Mouse (Mus musculus) forebrain, embryonic 16.5 days (tissue): ENCODE measurements around the gene Dlx5. TPM values are rescaled to one million over a fixed set of nuclear protein-coding genes. Genes with fewer than 3 reads are reported as not detected.

Experiments used
- ATAC-seq: fragments of 200-750 bp; cut with Nextera tagmentation; 2 replicates; pipeline ENCODE4 v1.8.0; 2017; ENCODE audit warnings: mild to moderate bottlenecking, moderate library complexity
- H3K27ac ChIP-seq: fragments of 300-500 bp; sonication (generic); 2 replicates; pipeline ENCODE4 v1.5.1; 2014; ENCODE audit warnings: low read length, control low read depth
- H3K27me3 ChIP-seq: fragments of 300-500 bp; sonication (generic); replicated peaks from 2 replicates; pipeline ENCODE4 v1.6.1; 2014; ENCODE audit warnings: low read length; ENCODE audit not compliant: control insufficient read depth, insufficient read depth
- H3K36me3 ChIP-seq: fragments of 300-500 bp; sonication (generic); 2 replicates; pipeline ENCODE4 v1.6.1; 2014; ENCODE audit not compliant: control insufficient read depth, insufficient read depth
- H3K4me1 ChIP-seq: fragments of 300-500 bp; sonication (generic); replicated peaks from 2 replicates; pipeline ENCODE4 v1.6.1; 2014; ENCODE audit warnings: low read length; ENCODE audit not compliant: control insufficient read depth, insufficient read depth
- H3K4me2 ChIP-seq: fragments of 300-500 bp; sonication (generic); 2 replicates; pipeline ENCODE4 v1.6.1; 2014; ENCODE audit warnings: mild to moderate bottlenecking, low read length, control low read depth
- H3K4me3 ChIP-seq: fragments of 300-500 bp; sonication (generic); replicated peaks from 2 replicates; pipeline ENCODE4 v1.5.1; 2014; ENCODE audit warnings: mild to moderate bottlenecking, low read length, control low read depth
- H3K9ac ChIP-seq: fragments of 300-500 bp; sonication (generic); replicated peaks from 2 replicates; pipeline ENCODE4 v1.6.1; 2014; ENCODE audit warnings: low read depth, low read length, control low read depth
- H3K9me3 ChIP-seq: fragments of 300-500 bp; sonication (generic); 2 replicates; pipeline ENCODE4 v1.6.1; 2016; ENCODE audit warnings: low read length; ENCODE audit not compliant: control insufficient read depth
- WGBS: fragments of 180-500 bp; shearing (Covaris S2); extraction: QIAGEN DNeasy Blood & Tissue Kit; methylation state at CpG from one replicate; pipeline ENCODE4 v1.1.7; 2014; 5-methylcytosine and 5-hydroxymethylcytosine counted together
- polyA plus RNA-seq: library from polyadenylated mRNA; unstranded; fragments of >200 nt; fragmentation: Nextera tagmentation; extraction: Ambion mirVana; gene quantifications from 2 replicates; pipeline ENCODE4 v1.2.1, GENCODE M21; 2015

The Dlx5 gene
- 74.3 and 75.7 TPM in 2 replicates for polyA plus RNA-seq

DNA sequence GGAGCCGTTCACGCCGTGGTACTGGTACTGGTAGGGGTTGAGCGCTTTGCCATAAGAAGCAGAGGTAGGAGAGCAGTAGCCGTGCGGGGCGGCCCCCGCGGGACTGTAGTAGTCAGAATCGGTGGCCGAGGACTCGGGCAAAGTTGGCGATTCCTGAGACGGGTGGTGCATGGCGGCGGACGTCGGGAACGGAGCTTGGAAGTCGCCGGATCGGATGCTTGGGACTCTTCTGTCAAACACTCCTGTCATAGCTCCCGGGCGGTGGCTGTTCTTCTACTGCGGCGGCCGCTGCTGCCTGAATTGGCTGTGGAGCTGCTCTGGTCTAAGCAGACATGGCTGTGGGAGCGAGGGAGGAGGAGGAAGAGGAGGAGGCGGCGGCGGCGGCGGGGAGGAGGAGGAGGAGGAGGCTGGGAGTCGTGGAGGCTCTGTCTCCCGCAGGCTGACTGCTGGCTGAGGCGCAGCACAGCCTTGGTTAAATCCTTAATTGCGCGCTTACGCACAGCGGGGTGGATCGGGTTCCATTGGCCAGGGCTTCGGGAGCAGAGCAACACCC, at the start of gene Dlx5:
Gene Dlx5, minus strand, starts transcription at position 448 of the 553 bp plus-strand sequence.
- H3K36me3 ChIP-seq: no peaks in the 10 kb centered on the region
- peak; percentile 92 for ATAC-seq
- H3K4me2 ChIP-seq: peak within 1 kb of the TSS; percentile 79
- WGBS: 0% methylated on average over 40 of the region's 42 CpGs
- H3K4me3 ChIP-seq: peak within 1 kb of the TSS; percentile 74
- peaks cover 21% of the 10 kb centered on the region for H3K4me1 ChIP-seq
- no peaks in the 10 kb centered on the region for H3K9me3 ChIP-seq
- peak within 1 kb of the TSS; percentile 94 for H3K27ac ChIP-seq
- H3K27me3 ChIP-seq: peaks cover 20% of the 10 kb centered on the region
- H3K9ac ChIP-seq: peak within 1 kb of the TSS; percentile 88

DNA sequence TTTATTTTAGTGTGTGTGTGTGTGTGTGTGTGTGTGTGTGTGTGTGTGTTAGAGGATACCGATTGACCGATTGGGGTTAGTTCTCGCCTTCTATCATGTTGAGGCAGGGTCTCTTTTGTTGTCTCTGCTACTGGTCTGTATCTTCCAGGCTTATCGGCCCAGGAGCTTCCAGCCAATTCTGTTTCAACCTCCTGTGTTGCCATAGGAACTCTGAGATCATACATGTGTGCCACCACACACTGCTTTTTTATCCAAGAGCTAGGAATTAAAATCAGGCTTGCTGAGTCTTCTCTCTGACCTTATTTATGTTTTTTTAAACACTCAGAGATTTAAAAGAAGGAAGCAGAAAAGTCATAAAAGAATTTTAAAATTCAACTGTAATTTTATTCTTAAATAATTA, 49.6 kb upstream of the Dlx5 start:
- H3K27me3 ChIP-seq: no peaks in the 10 kb centered on the region
- H3K4me1 ChIP-seq: no peaks in the 10 kb centered on the region
- 77% methylated on average over 4 of the region's 4 CpGs for WGBS
- H3K4me3 ChIP-seq: no peak overlapping the region
- H3K4me2 ChIP-seq: no peak overlapping the region
- no peaks in the 10 kb centered on the region for H3K9me3 ChIP-seq
- no peaks in the 10 kb centered on the region for H3K36me3 ChIP-seq
- no peak overlapping the region for H3K27ac ChIP-seq
- ATAC-seq: peak; percentile 45; the same call in 1 of the 2 replicates
- no peak overlapping the region for H3K9ac ChIP-seq

DNA sequence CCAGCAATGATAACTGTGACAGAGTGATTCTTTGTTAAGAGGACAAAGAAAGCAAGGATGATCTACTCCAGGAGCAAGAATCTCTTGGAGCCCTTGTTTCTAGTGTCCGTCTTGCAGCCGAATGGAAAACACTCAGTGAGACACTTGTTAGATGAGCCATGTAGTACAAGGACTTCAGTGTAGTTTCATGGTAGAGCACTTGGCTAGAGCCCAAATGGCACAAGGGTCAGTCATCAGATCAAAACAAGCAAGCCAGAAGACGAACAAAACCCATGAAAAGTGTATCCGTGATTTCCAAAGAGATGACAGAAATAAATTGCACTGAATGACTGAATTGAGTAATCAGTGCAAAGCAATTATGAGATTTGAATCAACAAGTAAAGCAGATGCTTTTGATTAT, 48.9 kb upstream of the Dlx5 start:
- Histone ChIP-seq H3K36me3 (no peaks in the 10 kb centered on the region), H3K9me3 (no peaks in the 10 kb centered on the region), H3K4me1 (no peaks in the 10 kb centered on the region), H3K4me3 (no peak overlapping the region), H3K9ac (no peak overlapping the region), H3K27me3 (no peaks in the 10 kb centered on the region), H3K4me2 (no peak overlapping the region), H3K27ac (no peak overlapping the region)
- no peak for ATAC-seq
- WGBS: 76% methylated on average over 4 of the region's 4 CpGs

- Histone ChIP-seq H3K4me1 (no peaks in the 10 kb centered on the region), H3K36me3 (no peaks in the 10 kb centered on the region), H3K27ac (no peak overlapping the region), H3K27me3 (no peaks in the 10 kb centered on the region), H3K4me2 (no peak overlapping the region), H3K9ac (no peak overlapping the region), H3K9me3 (no peaks in the 10 kb centered on the region), H3K4me3 (no peak overlapping the region)
- no peak for ATAC-seq
- 60% methylated on average over 1 of the region's 1 CpGs for WGBS
Measured at GRCm38 (mm10) chr6:6925264-6925663, 43.4 kb upstream of the Dlx5 start.

GRCm38 (mm10) chr6:6917334-6917733, 35.4 kb upstream of the Dlx5 start:
- ATAC-seq: no peak
- no peaks in the 10 kb centered on the region for H3K27me3 ChIP-seq
- no peak overlapping the region for H3K4me3 ChIP-seq
- H3K4me2 ChIP-seq: no peak overlapping the region
- no peaks in the 10 kb centered on the region for H3K36me3 ChIP-seq
- no peak overlapping the region for H3K27ac ChIP-seq
- no peaks in the 10 kb centered on the region for H3K4me1 ChIP-seq
- no peak overlapping the region for H3K9ac ChIP-seq
- 92% methylated on average over 4 of the region's 4 CpGs for WGBS
- H3K9me3 ChIP-seq: no peaks in the 10 kb centered on the region

- Histone ChIP-seq H3K36me3 (no peaks in the 10 kb centered on the region), H3K4me2 (no peak overlapping the region), H3K27me3 (no peaks in the 10 kb centered on the region), H3K9ac (no peak overlapping the region), H3K4me3 (no peak overlapping the region), H3K27ac (no peak overlapping the region), H3K9me3 (no peaks in the 10 kb centered on the region), H3K4me1 (no peaks in the 10 kb centered on the region)
- ATAC-seq: 0 out of 2 replicates have a peak, but pooled peaks have one; percentile 31
- 61% methylated on average over 9 of the region's 9 CpGs for WGBS
Measured at GRCm38 (mm10) chr6:6915526-6915915, 33.6 kb upstream of the Dlx5 start.

DNA sequence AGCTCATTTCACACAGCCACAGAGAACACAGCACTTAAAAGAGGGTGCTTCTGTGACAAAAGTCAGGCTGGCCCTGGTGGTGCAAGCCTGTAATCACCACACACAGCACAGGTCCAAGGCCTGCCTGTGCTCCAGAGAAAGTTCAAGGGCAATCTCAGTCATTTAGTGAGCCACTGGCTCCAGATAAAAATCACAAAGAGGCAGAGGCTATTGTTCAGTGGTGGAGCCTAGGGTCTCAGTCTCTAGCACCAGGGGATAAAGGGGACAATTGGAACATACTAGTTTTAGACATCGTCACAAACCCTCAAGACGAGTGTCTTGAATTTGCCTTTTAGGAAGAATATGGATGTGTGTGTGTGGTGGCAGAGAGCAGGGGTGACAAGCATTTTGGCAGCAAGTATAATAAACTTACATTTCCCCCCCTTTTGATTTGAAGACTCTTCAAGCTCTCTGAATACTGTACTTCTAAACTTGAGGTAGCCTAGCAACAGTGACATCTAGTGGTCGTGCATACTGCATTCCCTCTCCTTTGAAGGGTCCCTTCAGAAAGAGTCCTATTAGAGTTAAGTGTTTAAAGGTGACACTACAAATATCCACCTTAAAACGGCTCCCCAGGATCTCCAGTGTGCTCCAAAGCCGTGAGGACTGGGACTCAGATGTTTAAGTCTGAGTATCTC, 33.1 kb upstream of the Dlx5 start:
- 29% methylated on average over 5 of the region's 5 CpGs for WGBS
- ATAC-seq: peak; percentile 88
- no peaks in the 10 kb centered on the region for H3K36me3 ChIP-seq
- no peak overlapping the region for H3K4me3 ChIP-seq
- H3K4me1 ChIP-seq: no peaks in the 10 kb centered on the region
- no peaks in the 10 kb centered on the region for H3K27me3 ChIP-seq
- no peaks in the 10 kb centered on the region for H3K9me3 ChIP-seq
- no peak overlapping the region for H3K4me2 ChIP-seq
- no peak overlapping the region for H3K9ac ChIP-seq
- no peak overlapping the region for H3K27ac ChIP-seq

DNA sequence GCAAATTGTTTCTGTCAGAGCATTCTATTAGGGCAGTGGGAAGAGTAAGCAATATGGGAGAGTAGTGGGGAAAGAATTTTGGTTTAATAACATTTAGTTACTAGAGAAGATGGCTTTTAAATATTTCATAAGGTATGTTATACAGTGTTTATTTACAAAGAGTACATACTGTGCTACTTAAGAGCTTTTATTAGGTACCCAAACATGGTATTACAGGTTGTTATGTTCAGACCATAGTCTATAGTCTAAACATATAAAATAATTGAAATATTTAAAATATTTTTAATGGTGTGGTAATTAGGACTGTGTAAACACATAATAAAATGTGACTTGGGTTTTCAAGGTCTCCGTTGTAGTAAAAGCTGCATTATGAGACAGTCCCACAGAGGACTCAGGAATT, 32.4 kb upstream of the Dlx5 start:
- H3K27me3 ChIP-seq: no peaks in the 10 kb centered on the region
- no peaks in the 10 kb centered on the region for H3K36me3 ChIP-seq
- no peak for ATAC-seq
- no peak overlapping the region for H3K9ac ChIP-seq
- H3K4me3 ChIP-seq: no peak overlapping the region
- WGBS: 91% methylated on average over 1 of the region's 1 CpGs
- H3K4me2 ChIP-seq: no peak overlapping the region
- no peaks in the 10 kb centered on the region for H3K4me1 ChIP-seq
- H3K27ac ChIP-seq: no peak overlapping the region
- H3K9me3 ChIP-seq: no peaks in the 10 kb centered on the region

DNA sequence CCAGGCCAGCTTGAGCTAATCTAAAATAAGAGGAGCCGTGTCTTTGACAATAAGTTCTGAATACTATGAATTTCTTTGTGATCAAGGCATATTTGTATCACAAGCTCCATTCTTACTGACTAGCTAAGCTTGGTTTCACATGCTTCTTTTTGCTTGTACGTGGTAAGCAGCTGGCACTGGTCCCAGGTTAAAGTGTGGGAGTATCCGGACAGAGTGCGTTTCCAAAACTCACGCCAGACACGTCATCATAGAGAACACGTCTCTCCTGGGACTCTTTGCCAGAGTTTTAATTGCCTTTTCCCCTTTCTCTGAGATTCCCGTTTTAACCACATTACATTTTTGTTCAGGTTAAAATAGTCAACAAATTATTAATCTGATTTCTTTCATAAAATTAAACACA, 27.7 kb upstream of the Dlx5 start:
- no peak for ATAC-seq
- H3K27ac ChIP-seq: no peak overlapping the region
- no peak overlapping the region for H3K9ac ChIP-seq
- no peaks in the 10 kb centered on the region for H3K36me3 ChIP-seq
- H3K9me3 ChIP-seq: no peaks in the 10 kb centered on the region
- H3K4me1 ChIP-seq: no peaks in the 10 kb centered on the region
- H3K4me3 ChIP-seq: no peak overlapping the region
- no peaks in the 10 kb centered on the region for H3K27me3 ChIP-seq
- 44% methylated on average over 8 of the region's 8 CpGs for WGBS
- H3K4me2 ChIP-seq: no peak overlapping the region
